Mouse (Mus musculus) ovary, postnatal 14 days (tissue): ENCODE measurements around the gene Prkn.

ENCODE experiments used
- DNase-seq: peaks from one replicate; pipeline ENCODE4 v3.0.0; 2022; ENCODE audit warnings: low spot score

Prkn gene

DNA sequence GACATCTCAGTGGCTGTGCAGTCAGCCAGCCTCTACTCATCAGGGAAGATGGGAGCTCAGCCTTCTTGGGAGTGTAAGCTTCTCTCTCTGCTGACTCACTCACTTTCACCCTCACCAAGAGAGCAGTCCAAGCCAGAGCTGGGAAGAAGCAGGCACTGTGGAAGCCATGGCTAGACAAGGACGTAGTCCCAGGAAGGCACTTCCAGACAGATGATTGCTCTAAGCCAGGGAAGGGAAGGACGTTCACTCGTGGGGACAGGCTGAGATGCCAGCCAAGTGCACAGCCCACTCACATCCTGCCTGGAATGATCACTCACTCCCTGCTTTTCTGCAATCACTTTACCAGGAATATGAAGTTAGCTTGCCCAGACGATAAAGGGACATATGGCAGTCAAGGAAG, 430.0 kb downstream of the Prkn start:
- no peak for DNase-seq

DNA sequence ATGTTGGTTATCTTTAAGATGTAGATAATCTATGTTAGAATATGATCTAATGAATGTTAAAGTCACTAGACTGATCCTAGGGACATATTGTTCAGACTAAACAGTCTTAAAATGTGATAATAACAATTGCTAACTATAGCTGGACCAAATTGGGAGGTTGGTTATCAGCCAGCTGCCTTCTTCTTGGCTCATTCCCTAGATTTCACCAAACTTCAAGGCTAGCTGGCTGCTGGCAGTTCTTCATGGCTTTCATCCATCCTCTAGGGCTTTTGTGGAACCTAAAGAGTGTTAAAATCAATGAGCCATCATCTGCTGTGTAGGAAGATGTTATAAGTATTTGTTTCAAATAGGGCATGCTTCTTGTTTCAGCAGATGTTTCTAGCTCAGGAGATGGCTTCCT, 431.7 kb downstream of the Prkn start:
- no peak for DNase-seq

DNA sequence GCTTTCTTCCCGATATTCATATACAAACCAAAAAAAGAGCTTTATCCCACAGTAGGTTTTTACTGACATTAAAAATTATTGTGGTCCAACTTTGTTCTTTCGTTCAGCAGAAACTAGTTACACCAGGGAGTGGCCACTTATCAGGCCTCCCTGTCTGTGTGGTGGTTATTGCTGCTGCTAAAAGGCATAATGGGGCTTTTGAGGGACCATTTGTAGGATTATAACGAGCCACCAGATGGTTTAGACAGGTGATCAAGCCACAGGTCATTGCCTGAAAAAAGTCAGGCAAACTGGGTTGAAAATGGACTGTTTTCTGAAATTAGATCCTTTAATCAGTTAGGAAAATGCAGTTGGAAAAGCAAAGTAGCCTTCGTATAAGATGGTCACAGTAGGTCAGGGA, 444.1 kb downstream of the Prkn start:
- DNase-seq, result no peak

DNA sequence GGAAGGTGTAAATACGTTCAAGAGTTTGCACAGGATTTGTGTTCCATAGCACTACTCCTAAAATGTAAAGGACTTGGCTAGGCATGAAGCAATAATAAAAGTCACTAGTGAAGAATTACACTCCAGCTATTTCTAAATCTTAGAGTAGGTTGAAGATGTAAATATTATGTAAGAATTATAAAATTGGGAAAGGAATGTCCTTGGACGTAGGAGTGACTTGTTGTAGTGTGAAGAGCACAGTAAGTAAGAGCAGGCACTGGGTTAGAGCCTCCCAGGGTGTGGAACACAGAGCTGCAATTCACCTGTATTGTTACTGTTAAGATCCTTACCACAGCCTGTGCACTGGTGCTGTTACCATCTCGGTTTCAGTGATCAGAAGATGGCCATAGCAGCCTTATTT, 450.0 kb downstream of the Prkn start:
- DNase-seq, result no peak

DNA sequence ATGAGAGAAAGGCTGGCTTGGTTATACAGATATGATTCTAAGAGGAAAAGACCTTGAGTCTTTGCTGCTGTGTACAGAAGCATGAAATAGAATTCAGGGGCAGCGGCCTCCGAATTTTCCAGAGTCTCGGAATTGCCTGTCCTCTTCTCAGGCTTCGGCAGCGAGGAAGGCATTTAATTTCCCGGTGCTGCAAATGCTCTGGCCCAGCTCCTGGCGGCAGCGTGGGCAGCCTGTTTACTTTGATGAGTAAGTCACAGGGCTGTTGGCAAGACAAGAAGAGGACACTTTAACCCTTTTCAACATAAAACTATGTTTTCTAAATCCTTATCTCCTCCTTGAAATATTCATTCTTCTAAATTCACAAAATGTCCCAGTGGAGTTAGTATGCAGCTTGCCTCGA, 462.9 kb downstream of the Prkn start:
- no peak for DNase-seq

- no peak for DNase-seq
Measured at GRCm38 (mm10) chr17:11309843-11310242, 469.7 kb downstream of the Prkn start.

- DNase-seq, result no peak
Measured at GRCm38 (mm10) chr17:11314163-11314562, 474.0 kb downstream of the Prkn start.

- DNase-seq, result no peak
Measured at GRCm38 (mm10) chr17:11315675-11316074, 475.5 kb downstream of the Prkn start.

DNA sequence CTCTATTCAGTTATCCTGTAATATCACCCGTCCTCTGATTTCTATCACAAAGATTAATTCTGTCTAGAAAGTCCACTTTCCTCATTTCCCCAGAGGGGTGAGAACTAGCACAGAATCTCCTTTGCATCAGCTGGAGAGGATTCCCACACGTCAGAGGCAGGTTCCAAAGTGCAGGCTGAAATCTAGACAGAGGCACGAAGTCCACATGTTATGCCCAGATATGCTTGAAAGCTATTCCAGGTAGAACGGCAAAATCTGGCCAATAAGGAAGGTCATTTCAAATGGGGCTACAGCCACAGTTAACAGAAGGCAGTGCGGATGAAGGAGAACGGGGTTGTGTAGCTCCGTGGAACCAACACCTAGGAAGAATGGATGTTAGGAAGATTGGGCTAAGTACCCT, 478.8 kb downstream of the Prkn start:
- DNase-seq, result no peak

DNA sequence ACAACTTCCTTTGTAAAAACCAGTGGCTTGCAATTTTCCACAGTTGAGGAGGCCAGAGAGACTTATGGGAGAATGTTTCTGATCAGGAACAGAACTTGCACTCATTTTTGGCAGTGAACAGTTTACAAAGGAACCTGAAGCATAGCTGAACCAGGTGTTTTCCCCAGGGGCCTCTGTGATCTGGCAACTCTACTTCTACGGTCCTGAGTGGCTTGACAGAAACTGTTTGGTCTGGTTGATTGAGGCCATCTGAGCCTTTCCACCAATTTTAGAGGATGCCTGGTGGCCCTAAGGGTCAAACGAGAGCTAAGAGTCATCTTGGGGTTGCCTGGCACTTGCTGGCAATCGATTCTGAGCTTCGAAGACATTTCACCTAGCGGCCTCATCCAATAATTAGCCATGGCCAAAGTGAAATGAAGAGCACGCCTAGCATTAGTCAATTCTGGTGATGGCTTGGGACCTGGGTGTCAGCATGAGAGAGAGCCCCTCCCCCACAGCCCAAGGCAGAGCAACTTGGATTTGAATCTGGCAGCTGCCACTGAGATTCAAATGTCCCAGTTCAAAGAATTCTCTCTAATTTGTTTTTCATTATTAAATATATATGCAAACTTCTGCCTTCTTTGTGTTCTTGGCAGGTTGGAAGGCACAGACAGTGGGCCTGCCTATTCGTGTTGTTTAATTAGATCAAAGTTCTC, 479.6 kb downstream of the Prkn start:
- no peak for DNase-seq

DNA sequence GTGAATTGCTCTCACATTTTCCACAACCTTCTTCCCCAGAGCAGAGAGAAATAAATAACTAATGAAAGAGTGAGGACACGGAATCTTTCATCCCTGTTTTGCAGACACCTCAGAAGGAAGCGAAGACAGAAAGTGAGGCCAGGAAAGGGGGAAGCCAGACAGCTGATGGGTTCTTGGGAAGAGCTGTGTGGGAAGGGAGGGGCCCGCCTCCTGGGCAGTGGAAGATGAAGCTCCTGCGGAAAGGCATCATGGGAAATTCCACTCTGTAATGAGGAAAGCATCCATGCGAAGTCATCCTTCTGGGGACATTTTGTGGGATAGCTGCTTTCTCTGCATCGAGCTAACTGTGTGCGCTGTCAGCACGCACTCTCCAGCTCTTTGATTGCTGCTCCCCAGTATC, 491.9 kb downstream of the Prkn start:
- no peak for DNase-seq

DNA sequence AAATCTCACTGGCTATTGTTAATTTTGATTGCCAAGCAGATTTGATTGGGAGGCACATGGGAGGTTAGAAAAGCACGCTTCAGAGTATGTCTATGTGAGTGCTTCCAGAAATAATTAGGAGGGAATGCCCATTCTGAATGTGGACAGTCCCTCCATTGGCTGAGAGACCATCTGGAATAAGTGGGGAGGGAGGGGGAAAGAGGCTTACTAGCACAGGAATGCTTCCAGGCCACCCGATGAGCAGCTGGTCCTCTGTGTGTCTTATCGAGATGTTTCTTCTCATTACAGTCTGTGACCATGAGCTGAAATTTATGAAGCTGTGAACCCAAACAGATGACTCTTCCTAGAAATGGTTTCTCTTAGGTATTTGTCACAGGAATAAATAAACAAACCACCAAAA, 493.6 kb downstream of the Prkn start:
- DNase-seq, result no peak

DNA sequence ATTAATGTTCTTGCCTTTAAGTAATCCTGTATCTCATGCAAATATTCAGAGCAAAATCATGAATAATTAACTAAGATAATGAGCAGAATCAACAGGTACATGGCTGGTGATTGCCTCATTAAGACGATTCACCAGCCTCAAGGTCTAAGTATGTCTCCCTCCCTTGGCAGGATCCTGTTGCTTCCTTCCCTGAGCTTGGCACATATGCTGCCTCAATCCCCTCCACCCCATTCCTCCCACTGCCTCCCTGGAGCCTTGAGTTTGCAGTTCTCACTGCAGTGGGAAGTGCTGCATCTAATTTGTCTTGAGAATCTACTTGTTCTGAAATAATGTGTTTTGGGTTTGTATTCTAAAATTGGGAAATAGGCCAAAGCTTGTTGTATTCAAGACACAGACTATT, 496.0 kb downstream of the Prkn start:
- DNase-seq, result no peak

DNA sequence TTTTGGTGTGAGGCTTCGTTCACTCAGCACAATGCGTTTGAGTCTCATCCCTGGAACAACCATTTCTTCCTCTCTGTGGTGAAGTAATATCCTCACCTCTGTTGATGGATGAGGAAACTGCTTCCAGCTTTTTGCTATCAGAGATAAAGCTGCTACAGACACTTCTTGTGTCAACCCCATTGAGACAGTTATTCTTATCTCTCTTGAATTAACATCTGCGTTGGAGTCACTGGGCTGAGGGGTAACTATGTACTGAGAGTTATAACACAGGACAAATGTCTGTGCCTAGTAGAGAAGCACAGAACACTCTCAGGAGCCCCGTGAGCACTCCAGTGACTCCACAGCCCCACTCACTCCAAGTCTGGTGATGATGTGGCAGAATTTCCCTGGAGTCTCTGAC, 500.2 kb downstream of the Prkn start:
- no peak for DNase-seq

DNA sequence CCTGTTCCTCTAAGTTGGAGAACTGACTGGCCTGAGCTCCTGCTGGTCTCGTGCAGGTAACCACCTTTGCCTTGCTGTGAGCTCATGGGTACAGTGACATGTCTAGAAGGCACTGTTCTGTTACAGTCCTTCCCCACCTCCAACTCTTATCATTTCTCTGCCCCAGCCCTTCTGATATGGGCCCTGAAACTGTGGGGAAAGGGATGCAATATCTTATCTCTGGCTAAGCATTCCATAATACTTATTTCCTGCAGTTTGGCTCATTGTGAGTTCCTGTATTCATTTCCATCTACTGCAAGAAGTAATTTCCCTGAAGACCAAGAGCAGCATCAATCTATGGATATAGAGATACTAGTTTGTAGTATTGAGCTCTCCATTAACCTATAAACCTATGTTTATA, 506.1 kb downstream of the Prkn start:
- DNase-seq, result no peak

- no peak for DNase-seq
Measured at GRCm38 (mm10) chr17:11352778-11353552, 512.8 kb downstream of the Prkn start.

DNA sequence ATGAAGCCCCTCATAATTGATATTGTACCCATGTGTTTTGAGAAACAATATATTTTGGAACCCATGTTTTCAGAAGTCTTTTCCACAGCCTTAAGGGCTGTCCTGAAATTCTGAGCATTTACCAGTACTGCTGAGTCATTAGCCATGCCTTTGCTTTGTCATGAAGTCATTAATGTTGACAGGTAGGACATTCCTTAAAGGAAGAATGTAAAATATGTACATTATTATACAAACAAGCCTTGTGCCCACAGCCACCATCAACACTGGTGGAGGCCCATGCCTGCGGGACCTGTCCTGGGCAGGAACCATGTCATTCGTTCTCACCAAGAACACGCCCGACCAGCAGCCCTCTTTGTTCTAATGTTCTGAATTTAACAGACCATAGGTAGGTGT, 513.4 kb downstream of the Prkn start:
- DNase-seq, result no peak

- no peak for DNase-seq
Measured at GRCm38 (mm10) chr17:11354348-11354747, 514.2 kb downstream of the Prkn start.

DNA sequence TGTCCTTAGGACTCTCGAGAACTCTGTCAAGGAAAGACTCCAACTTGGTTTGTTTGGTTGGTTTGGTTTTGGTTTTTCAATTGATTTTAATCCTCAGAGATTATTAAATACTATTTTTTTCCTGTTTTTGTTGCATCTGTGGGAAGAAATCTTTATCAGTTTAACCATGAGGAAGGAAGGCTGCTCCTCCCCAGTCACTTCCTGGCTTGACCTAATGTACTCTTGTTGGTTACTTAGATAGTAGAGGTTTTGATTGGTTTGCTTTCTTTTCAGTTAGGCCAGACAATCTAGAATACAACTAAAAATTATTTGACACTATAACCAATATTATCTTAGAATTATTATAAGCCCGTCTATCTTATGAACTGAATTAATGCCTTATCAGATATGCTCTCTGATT, 535.3 kb downstream of the Prkn start:
- no peak for DNase-seq

GRCm38 (mm10) chr17:11383364-11383962, 543.3 kb downstream of the Prkn start:
- DNase-seq, result no peak

GRCm38 (mm10) chr17:11385246-11385645, 545.1 kb downstream of the Prkn start:
- DNase-seq, result no peak

GRCm38 (mm10) chr17:11392622-11393294, 552.6 kb downstream of the Prkn start:
- DNase-seq, result no peak

DNA sequence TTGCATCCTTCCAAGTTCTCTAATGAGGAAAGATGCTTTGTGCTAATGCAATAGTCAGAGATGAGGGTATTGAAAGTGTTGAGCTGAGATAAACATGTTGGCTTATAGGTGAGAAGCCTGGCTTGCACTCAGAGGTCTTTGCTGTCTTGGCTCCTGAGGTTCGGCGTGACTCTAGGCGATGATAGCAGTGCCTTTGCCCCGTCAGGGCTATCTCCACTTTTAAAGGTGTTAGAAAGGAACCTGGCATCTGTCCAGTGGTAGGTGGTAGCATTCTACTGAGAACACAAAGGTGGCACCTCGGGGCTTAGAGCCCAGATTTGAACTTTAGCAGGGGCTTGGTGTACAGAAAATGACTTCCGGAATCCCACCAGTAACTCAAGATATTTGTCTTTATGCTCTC, 554.4 kb downstream of the Prkn start:
- no peak for DNase-seq
